Mouse (Mus musculus) E14TG2a.4 (cell line): ENCODE results near the gene Sestd1.

Source experiments
- H3K27me3 ChIP-seq: 2 replicates; pipeline ENCODE4 v1.6.1; 2014; ENCODE audit warnings: low read length, control low read depth; ENCODE audit not compliant: insufficient read depth
- H3K36me3 ChIP-seq: 2 replicates; pipeline ENCODE4 v1.6.1; 2014; ENCODE audit warnings: low read length, control low read depth; ENCODE audit not compliant: insufficient read depth
- H3K4me1 ChIP-seq: replicated peaks from 2 replicates; pipeline ENCODE4 v1.6.1; 2014; ENCODE audit warnings: low read depth, low read length, control low read depth
- H3K4me3 ChIP-seq: replicated peaks from 2 replicates; pipeline ENCODE4 v1.5.1; 2014; ENCODE audit warnings: mild to moderate bottlenecking, low read length
- H3K9me3 ChIP-seq: 2 replicates; pipeline ENCODE4 v1.6.1; 2014; ENCODE audit warnings: low read length, control low read depth
- CTCF ChIP-seq: conservative IDR thresholded peaks from 2 replicates; pipeline ENCODE4 v1.5.1; 2014; ENCODE audit warnings: low read length
- NANOG ChIP-seq: IDR thresholded peaks from 2 replicates; pipeline ENCODE4 v1.6.1; 2014; ENCODE audit warnings: borderline replicate concordance, low read length, mixed read lengths
- POU5F1 ChIP-seq: IDR thresholded peaks from 2 replicates; pipeline ENCODE4 v1.6.1; 2014; ENCODE audit warnings: low read length, borderline replicate concordance

Sestd1 gene

DNA sequence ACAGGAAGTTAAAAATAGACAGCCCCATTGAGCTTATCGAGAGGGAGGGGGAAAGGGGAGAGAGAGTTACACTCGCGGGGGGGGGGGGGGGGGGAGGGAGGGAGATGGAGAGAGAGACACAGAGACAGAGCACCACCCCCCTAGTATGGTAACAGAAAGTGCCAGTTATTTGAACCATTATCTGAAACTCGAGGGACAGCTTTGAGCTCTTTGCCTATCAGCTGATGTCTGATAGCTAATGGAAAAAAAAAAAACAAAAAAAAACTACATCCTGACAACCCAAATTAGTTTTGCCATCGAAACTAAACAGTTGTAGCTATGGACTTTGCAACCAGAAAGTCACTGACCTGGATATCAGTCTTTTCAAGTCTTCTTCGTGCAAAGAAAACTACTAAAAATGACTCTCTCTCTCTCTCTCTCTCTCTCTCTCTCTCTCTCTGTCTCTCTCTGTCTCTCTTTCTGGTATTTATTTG lies 109.7 kb downstream of the Sestd1 start, which contains the start of gene Ccdc141:
Gene Ccdc141 (minus strand): TSS at position 4 of the 473 bp plus-strand sequence.
- peak within 1 kb of the TSS; percentile 73 for H3K4me3 ChIP-seq
- peaks cover 19% of the 10 kb centered on the region for H3K27me3 ChIP-seq
- H3K4me1 ChIP-seq = peaks cover 62% of the 10 kb centered on the region
- TF ChIP-seq CTCF = no peak
- no peak for TF ChIP-seq NANOG
- TF ChIP-seq POU5F1 = no peak
- no peaks in the 10 kb centered on the region for H3K36me3 ChIP-seq
- H3K9me3 ChIP-seq = no peaks in the 10 kb centered on the region

- H3K9me3 ChIP-seq = no peaks in the 10 kb centered on the region
- H3K36me3 ChIP-seq = no peaks in the 10 kb centered on the region
- peaks cover 19% of the 10 kb centered on the region for H3K27me3 ChIP-seq
- peaks cover 56% of the 10 kb centered on the region for H3K4me1 ChIP-seq
- TF ChIP-seq NANOG (no peak), POU5F1 (no peak), CTCF (no peak)
- H3K4me3 ChIP-seq = peak overlapping the region; percentile 73
Observed at GRCm38 (mm10) chr2:77169916-77170632, 110.3 kb downstream of the Sestd1 start.

- Histone ChIP-seq H3K36me3 (no peaks in the 10 kb centered on the region), H3K27me3 (peaks cover 19% of the 10 kb centered on the region), H3K4me3 (no peak overlapping the region), H3K9me3 (no peaks in the 10 kb centered on the region), H3K4me1 (peaks cover 48% of the 10 kb centered on the region)
- TF ChIP-seq NANOG = no peak
- TF ChIP-seq POU5F1 = no peak
- TF ChIP-seq CTCF = no peak
Observed at GRCm38 (mm10) chr2:77169218-77169617, 111.2 kb downstream of the Sestd1 start.

DNA sequence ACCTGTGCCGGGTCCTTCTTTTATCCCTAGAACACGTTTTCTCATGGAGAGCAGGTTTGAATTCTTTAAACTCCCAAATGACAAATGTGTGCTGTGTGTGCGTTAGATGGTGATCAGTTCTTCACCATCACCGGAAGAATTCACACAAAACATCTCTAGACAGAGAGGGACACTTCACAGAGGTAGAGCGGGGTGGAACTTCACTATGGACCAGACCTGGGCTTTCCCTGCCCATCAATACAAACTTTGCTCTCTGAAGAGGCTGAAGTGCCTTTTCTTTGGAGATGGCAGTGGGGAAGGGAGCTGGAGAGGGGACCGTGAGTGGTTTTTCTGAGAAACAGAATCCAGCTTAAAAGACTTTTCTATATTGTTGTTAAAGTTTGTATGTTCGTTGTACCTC lies 111.6 kb downstream of the Sestd1 start:
- TF ChIP-seq CTCF (no peak), NANOG (no peak), POU5F1 (no peak)

DNA sequence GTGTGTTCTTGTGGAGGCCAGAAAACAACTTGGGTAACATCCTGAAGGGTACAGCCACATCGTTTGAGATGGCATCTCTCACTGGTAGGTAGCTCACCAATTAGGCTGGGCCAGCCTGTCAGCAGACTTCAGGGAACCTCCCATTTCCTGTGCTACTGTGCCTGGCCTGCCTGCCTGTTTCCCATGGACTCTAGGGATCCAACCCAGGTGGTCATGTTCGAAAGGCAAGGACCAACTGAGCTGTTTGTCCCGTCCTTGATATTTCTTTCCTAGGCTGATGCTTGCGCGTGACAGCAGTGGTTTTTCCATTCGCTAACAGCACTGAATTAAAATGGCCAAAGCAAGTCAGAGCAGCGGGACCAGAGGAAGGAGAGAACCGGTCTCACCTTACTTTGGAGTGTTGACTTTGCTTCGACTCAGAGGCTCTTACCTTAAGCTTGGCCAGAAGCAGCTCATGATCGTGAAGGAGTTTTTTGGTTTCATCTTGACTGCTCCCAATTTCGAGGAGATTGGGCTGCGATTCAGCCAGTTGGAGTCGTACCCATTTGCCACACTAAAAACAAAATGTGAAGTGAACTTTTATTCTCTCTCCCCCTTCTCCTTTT lies 112.2 kb downstream of the Sestd1 start:
- TF ChIP-seq POU5F1 (no peak), CTCF (no peak), NANOG (no peak)
- H3K4me1 ChIP-seq = peaks cover 44% of the 10 kb centered on the region
- peaks cover 19% of the 10 kb centered on the region for H3K27me3 ChIP-seq
- no peaks in the 10 kb centered on the region for H3K36me3 ChIP-seq
- no peaks in the 10 kb centered on the region for H3K9me3 ChIP-seq
- H3K4me3 ChIP-seq = no peak overlapping the region

More for the DNA sequence above, 111.6 kb downstream of the Sestd1 start:
- Histone ChIP-seq H3K9me3 (no peaks in the 10 kb centered on the region), H3K36me3 (no peaks in the 10 kb centered on the region), H3K27me3 (peaks cover 19% of the 10 kb centered on the region), H3K4me3 (no peak overlapping the region), H3K4me1 (peaks cover 45% of the 10 kb centered on the region)

- no peaks in the 10 kb centered on the region for H3K36me3 ChIP-seq
- no peak overlapping the region for H3K4me3 ChIP-seq
- no peaks in the 10 kb centered on the region for H3K9me3 ChIP-seq
- peaks cover 33% of the 10 kb centered on the region for H3K4me1 ChIP-seq
- H3K27me3 ChIP-seq = peaks cover 9% of the 10 kb centered on the region; the same call in 1 of the 2 replicates
- no peak for TF ChIP-seq NANOG
- TF ChIP-seq CTCF = no peak
- TF ChIP-seq POU5F1 = no peak
Observed at GRCm38 (mm10) chr2:77166366-77166765, 114.0 kb downstream of the Sestd1 start.

DNA sequence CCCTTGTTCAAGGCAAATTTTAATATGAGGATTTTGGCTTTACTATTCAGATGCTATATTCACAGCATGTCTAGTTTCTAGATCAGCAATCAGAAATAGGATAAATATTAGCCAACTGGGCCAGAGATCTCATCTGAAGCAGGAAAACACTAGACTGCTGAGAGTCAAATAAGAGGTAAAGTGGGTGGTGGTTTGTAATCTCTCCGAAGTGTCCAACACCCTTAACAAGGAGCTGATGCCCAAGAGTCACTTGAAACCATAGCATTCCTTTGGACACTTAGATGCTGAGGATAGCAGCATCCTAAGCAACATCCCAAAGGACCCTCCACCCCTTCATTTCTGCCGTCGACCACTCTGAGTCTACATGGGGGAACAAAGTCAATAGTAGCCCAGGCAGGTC lies 115.7 kb downstream of the Sestd1 start:
- Histone ChIP-seq H3K36me3 (no peaks in the 10 kb centered on the region), H3K4me1 (peaks cover 20% of the 10 kb centered on the region), H3K9me3 (no peaks in the 10 kb centered on the region), H3K27me3 (0 out of 2 replicates have a peak, but pooled peaks cover 5% of the 10 kb centered on the region), H3K4me3 (no peak overlapping the region)
- TF ChIP-seq NANOG (no peak), POU5F1 (no peak), CTCF (no peak)

DNA sequence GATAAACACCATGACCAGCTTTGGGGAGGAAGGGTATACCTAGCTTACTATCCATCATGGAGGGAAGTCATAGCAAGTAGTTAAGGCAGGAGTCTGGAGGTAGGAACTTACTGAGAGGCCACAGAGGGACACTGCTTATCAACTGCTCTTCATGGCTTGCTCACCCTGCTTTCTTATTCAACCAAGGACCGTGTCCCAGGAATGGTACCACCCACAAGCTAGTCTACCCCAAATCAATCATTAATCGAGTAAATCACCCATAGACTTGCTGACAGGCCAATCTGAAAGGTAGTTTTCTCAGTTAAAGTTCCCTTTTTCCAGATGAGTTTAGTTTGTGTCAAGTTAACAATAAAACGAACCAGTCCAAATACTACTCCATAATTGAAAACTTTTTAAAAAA lies 117.0 kb downstream of the Sestd1 start:
- Histone ChIP-seq H3K4me3 (no peak overlapping the region), H3K4me1 (peaks cover 7% of the 10 kb centered on the region), H3K36me3 (no peaks in the 10 kb centered on the region), H3K9me3 (no peaks in the 10 kb centered on the region), H3K27me3 (0 out of 2 replicates have a peak, but pooled peaks cover 4% of the 10 kb centered on the region)
- TF ChIP-seq NANOG (no peak), POU5F1 (no peak), CTCF (no peak)

DNA sequence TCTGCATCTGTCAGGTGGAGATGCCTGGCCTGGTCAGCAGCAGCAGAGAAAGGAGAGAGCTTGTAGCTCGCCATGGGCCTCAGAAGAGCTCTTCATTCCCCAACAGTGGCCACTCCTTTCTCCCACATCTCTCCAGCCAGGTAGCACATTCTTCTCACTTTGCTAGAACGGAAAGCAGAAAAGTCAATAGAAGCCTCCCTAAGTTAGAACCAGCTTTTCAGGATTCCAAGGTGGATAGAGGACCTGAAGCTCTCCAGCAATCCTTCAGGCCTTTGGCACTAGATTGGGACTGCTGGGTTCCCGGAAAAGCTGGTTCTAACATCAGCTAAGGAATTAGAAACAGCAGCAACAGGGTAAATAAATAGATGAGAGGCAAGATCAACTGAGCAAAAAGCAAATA lies 118.3 kb downstream of the Sestd1 start:
- Histone ChIP-seq H3K9me3 (no peaks in the 10 kb centered on the region), H3K4me3 (no peak overlapping the region), H3K27me3 (no peaks in the 10 kb centered on the region), H3K4me1 (no peaks in the 10 kb centered on the region), H3K36me3 (no peaks in the 10 kb centered on the region)
- no peak for TF ChIP-seq CTCF
- TF ChIP-seq NANOG = no peak
- no peak for TF ChIP-seq POU5F1

DNA sequence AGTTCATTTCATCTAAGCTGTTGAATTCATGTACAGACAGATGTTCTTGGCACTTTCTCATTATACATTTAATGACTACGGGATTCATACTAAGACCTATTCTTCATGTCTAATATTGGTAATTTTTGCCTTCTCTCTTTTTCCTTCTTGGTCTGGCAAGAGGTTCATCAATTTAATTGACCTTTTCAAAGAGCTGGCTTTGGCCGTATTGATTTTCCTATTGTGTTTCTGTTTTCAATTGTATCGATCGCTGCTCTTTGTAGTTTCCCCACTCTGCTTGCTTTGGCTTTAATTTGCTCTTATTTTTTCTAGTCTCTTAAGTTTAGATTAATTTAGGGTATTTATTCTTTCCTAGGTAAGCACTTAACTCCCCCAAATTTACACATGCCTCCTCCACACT lies 122.8 kb downstream of the Sestd1 start:
- no peak for TF ChIP-seq POU5F1
- no peak for TF ChIP-seq NANOG
- no peak for TF ChIP-seq CTCF
- Histone ChIP-seq H3K4me1 (no peaks in the 10 kb centered on the region), H3K9me3 (no peaks in the 10 kb centered on the region), H3K27me3 (no peaks in the 10 kb centered on the region), H3K36me3 (no peaks in the 10 kb centered on the region), H3K4me3 (no peak overlapping the region)
